Mouse (Mus musculus) forebrain, embryonic 15.5 days (tissue): Measurements from ENCODE around the gene Mrc2. TPM values are rescaled to one million over a fixed set of nuclear protein-coding genes. Genes with fewer than 3 reads are reported as not detected.

ENCODE experiments used
- ATAC-seq: fragments of 200-750 bp; cut with Nextera tagmentation; replicated peaks from 2 replicates; pipeline ENCODE4 v1.8.0; 2017; ENCODE audit warnings: mild to moderate bottlenecking, moderate TSS enrichment, moderate library complexity
- H3K27ac ChIP-seq: fragments of 300-500 bp; sonication (generic); replicated peaks from 2 replicates; pipeline ENCODE4 v1.5.1; 2015; ENCODE audit warnings: mild to moderate bottlenecking, inconsistent platforms
- H3K27me3 ChIP-seq: fragments of 300-500 bp; sonication (generic); 2 replicates; pipeline ENCODE4 v1.6.1; 2015; ENCODE audit warnings: inconsistent platforms
- H3K36me3 ChIP-seq: fragments of 300-500 bp; sonication (generic); 2 replicates; pipeline ENCODE4 v1.6.1; 2015; ENCODE audit warnings: mild to moderate bottlenecking, inconsistent platforms
- H3K4me1 ChIP-seq: fragments of 300-500 bp; sonication (generic); 2 replicates; pipeline ENCODE4 v1.6.1; 2015; ENCODE audit warnings: inconsistent platforms
- H3K4me2 ChIP-seq: fragments of 300-500 bp; sonication (generic); replicated peaks from 2 replicates; pipeline ENCODE4 v1.6.1; 2015; ENCODE audit warnings: mild to moderate bottlenecking, inconsistent platforms
- H3K4me3 ChIP-seq: fragments of 300-500 bp; sonication (generic); 2 replicates; pipeline ENCODE4 v1.5.1; 2015; ENCODE audit warnings: mild to moderate bottlenecking, inconsistent platforms
- H3K9ac ChIP-seq: fragments of 300-500 bp; sonication (generic); replicated peaks from 2 replicates; pipeline ENCODE4 v1.6.1; 2015; ENCODE audit warnings: mild to moderate bottlenecking, inconsistent platforms
- H3K9me3 ChIP-seq: fragments of 300-500 bp; sonication (generic); 2 replicates; pipeline ENCODE4 v1.6.1; 2016; ENCODE audit warnings: inconsistent platforms
- WGBS: fragments of 180-500 bp; shearing (Covaris S2); methylation state at CpG from one replicate; pipeline ENCODE4 v1.1.7; 2015; ENCODE audit warnings: mixed read lengths; 5-methylcytosine and 5-hydroxymethylcytosine counted together
- polyA plus RNA-seq: library from polyadenylated mRNA; unstranded; fragments of >200 nt; fragmentation: Nextera tagmentation; extraction: Ambion mirVana; gene quantifications from 2 replicates; pipeline ENCODE4 v1.2.1, GENCODE M21; 2015

Gene Mrc2
- polyA plus RNA-seq, 1 experiment from 2014 or later, result 4.3 TPM

DNA sequence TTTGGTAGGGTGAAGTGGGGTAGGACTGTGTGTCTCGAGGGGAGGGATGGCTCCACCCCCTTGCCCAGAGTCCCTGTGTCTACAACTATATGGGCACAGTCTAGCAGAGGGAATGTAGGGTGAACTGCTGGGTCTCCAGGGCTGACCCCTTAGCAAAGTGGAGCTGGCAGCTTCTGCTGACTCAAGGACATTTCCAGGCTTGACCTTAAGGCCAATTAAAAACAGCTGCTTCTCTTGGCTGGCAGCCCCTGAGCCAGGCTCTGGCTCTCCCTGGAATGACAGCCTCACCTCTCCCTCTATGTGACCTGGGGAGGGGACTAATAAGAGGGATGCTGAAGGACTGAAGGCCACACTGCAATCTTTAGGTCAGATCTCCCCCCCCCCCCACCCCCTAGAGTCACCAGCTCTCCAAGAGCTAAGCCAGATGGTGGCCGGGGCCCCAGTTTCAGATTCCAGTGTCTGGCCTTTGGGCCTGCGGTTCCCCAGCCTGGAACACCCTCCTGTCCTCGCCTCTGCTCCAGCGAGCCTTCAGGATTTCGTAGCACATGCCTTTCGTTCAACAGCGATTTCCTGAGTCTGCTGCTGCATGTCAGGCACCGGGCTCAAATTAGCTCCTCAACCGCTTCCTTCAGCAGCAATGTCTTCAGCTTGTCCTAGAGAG is 20.7 kb downstream of the Mrc2 start:
- no peaks in the 10 kb centered on the region for H3K36me3 ChIP-seq
- 0 out of 2 replicates have a peak overlapping the region, but pooled peaks have one; percentile 9 for H3K27ac ChIP-seq
- ATAC-seq, result no peak
- WGBS, result 64% methylated on average over 10 of the region's 10 CpGs
- no peak overlapping the region; the same call in 1 of the 2 replicates for H3K9ac ChIP-seq
- H3K4me3 ChIP-seq, result no peak overlapping the region
- no peak overlapping the region for H3K4me2 ChIP-seq
- H3K4me1 ChIP-seq, result peaks cover 22% of the 10 kb centered on the region
- no peaks in the 10 kb centered on the region for H3K27me3 ChIP-seq
- H3K9me3 ChIP-seq, result no peaks in the 10 kb centered on the region

DNA sequence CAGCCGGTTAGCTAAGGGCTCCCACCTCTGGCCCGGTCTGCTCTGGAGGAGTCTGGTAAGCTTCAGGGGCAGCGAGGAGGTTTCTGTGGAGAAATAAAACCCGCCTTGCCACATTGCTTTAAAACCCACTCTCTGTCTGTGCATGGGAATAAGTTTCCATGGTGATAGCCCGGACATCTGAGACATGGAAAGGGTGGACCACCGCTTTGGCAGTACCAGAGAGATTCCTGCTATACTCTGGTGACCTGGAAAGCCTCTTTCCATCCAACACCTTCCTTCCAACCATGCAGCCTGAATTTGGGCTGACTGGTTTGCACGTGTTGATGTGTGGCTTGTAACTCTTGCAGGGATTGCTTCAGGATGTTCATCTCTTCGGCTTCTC is 21.2 kb downstream of the Mrc2 start:
- H3K4me1 ChIP-seq, result peaks cover 22% of the 10 kb centered on the region
- no peaks in the 10 kb centered on the region for H3K27me3 ChIP-seq
- no peaks in the 10 kb centered on the region for H3K36me3 ChIP-seq
- ATAC-seq, result no peak
- H3K9me3 ChIP-seq, result no peaks in the 10 kb centered on the region
- H3K27ac ChIP-seq, result 0 out of 2 replicates have a peak overlapping the region, but pooled peaks have one; percentile 9
- WGBS, result 51% methylated on average over 8 of the region's 8 CpGs
- no peak overlapping the region for H3K4me2 ChIP-seq
- no peak overlapping the region; the same call in 1 of the 2 replicates for H3K9ac ChIP-seq
- no peak overlapping the region for H3K4me3 ChIP-seq

DNA sequence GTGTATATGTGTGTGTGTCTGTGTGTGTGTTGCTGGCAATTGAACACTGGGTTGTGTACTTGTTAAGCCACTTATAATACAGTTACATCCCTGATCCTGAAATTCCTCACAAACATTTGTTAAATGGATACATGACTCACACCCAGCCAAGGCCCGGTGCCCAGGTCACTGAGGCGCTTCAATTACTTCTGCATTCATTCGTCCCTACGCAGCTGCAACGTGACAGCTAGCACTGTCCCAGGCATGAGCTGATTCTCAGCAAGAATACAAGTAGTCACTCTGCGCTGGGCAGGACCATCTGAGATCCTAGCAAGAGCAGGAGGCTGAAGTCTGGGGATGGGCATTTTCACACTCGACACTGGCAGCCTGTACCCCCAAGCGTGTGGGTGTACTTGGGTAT is 22.9 kb downstream of the Mrc2 start:
- WGBS, result 72% methylated on average over 8 of the region's 8 CpGs
- Histone ChIP-seq H3K4me1 (peaks cover 22% of the 10 kb centered on the region), H3K9ac (no peak overlapping the region), H3K9me3 (no peaks in the 10 kb centered on the region), H3K4me2 (no peak overlapping the region), H3K36me3 (no peaks in the 10 kb centered on the region), H3K27ac (no peak overlapping the region), H3K27me3 (no peaks in the 10 kb centered on the region), H3K4me3 (no peak overlapping the region)
- ATAC-seq, result no peak

DNA sequence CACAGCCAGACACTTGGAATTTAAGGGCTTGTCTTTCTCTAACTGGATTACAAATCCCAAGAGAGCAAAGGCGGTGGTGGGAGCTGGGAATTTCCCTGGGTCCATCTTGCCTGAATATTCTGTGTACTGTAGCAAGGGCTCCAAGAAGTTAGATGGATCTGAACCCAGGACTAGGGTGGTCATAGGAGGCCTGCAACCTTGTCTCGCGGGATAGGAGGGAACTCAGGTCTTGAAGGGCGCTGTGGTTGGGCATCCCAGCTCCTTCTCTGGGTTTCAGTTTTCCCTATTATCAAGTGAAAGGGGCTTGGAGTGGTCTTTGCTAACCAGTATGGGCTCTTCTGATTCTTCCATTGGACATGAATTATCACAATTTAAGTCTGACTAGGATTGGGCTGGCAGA is 23.7 kb downstream of the Mrc2 start:
- H3K4me1 ChIP-seq, result peaks cover 22% of the 10 kb centered on the region
- WGBS, result 95% methylated on average over 4 of the region's 4 CpGs
- H3K4me2 ChIP-seq, result no peak overlapping the region

DNA sequence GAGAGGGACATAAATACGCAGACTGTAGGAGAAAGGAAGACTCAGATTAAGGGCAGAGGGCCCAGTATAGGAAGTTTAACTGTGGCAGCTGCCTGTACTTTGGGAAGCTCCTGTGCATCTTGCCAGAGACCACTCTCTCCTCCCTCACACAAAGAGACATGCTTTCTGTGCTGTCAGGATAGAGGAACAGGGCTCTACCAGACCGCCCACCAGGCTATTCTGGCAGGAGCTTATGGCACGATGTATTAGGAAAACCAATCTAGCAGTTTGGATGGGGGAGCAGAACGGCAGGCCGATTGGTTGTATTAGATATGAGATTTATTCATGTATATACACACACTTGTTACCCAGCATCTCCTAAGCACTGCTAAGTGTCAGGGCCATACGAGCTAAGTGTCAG is 25.3 kb downstream of the Mrc2 start:
- no peak overlapping the region for H3K27ac ChIP-seq
- no peak overlapping the region for H3K4me3 ChIP-seq
- H3K4me2 ChIP-seq, result no peak overlapping the region
- H3K27me3 ChIP-seq, result no peaks in the 10 kb centered on the region
- no peaks in the 10 kb centered on the region for H3K36me3 ChIP-seq
- no peaks in the 10 kb centered on the region for H3K9me3 ChIP-seq
- H3K9ac ChIP-seq, result no peak overlapping the region
- no peak for ATAC-seq
- peaks cover 15% of the 10 kb centered on the region for H3K4me1 ChIP-seq
- WGBS, result 95% methylated on average over 6 of the region's 6 CpGs

More for the DNA sequence above, 23.7 kb downstream of the Mrc2 start:
- Histone ChIP-seq H3K27ac (no peak overlapping the region), H3K36me3 (no peaks in the 10 kb centered on the region), H3K9ac (no peak overlapping the region), H3K9me3 (no peaks in the 10 kb centered on the region), H3K27me3 (no peaks in the 10 kb centered on the region), H3K4me3 (no peak overlapping the region)
- ATAC-seq, result no peak

DNA sequence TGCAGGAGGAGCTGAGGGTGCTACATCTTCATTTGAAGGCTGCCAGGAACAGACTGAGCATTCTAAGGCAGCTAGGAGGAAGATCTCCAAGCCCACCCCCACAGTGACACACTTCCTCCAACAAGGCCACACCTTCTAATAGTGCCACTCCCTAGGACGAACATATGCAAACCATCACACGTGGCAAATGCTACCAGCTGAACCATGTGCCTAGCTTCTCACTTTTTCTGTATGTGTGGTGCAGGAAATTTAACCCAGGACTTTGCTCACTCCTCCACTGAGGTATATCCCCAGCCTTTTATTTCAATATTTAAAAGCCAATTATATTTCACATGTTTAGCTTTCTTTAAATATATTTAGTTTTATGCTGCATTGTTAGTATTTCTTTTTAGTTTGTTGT is 28.6 kb downstream of the Mrc2 start:
- Histone ChIP-seq H3K9me3 (no peaks in the 10 kb centered on the region), H3K9ac (no peak overlapping the region), H3K27ac (no peak overlapping the region), H3K4me2 (no peak overlapping the region), H3K36me3 (no peaks in the 10 kb centered on the region), H3K4me3 (no peak overlapping the region), H3K4me1 (no peaks in the 10 kb centered on the region), H3K27me3 (no peaks in the 10 kb centered on the region)
- WGBS, result 78% methylated on average over 2 of the region's 2 CpGs
- ATAC-seq, result no peak

DNA sequence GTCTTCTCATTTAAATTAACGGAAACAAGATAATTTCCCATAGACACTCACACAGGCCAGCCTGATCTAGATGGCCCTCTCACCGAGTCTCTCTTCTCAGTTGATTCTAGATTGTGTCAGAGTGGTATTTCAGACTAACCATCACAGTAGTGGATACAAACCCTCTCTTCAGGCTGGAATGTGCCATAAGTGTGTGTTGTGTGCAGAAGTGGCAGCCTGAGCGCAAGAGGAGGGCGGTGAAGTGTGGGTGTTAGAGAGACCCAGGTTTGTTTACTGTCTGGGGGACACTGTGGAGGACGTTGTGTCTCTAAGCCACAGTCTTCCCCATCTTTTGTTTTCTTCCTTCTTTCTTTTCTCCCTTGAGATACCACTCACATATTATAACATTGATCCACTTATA is 31.1 kb downstream of the Mrc2 start:
- H3K9ac ChIP-seq, result no peak overlapping the region
- H3K27me3 ChIP-seq, result no peaks in the 10 kb centered on the region
- H3K4me2 ChIP-seq, result no peak overlapping the region
- no peak overlapping the region for H3K4me3 ChIP-seq
- no peaks in the 10 kb centered on the region for H3K4me1 ChIP-seq
- ATAC-seq, result no peak
- no peak overlapping the region for H3K27ac ChIP-seq
- no peaks in the 10 kb centered on the region for H3K36me3 ChIP-seq
- WGBS, result 89% methylated on average over 5 of the region's 5 CpGs
- no peaks in the 10 kb centered on the region for H3K9me3 ChIP-seq

DNA sequence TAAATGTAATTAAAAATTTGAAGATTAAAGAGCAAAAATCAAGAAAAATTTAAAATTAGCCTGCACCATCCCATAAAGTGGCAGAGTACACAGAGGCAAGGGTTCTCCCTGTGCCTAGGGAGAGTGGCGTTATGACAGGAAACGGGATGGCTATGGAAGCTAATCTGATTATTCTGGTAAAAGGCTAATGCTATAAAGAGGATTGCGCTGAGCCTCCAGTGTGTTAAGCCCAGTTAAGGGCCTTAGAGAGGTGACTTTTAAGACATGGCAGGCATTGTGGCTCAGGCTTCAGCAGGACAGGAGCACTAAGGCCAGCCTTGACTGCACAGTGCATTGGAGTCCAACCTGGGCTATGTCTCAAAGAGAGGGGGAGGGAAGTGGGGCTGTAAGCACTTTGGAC is 34.7 kb downstream of the Mrc2 start:
- peaks cover 4% of the 10 kb centered on the region; the same call in 1 of the 2 replicates for H3K4me1 ChIP-seq
- H3K27ac ChIP-seq, result no peak overlapping the region
- H3K36me3 ChIP-seq, result no peaks in the 10 kb centered on the region
- H3K4me3 ChIP-seq, result no peak overlapping the region
- 80% methylated on average over 3 of the region's 3 CpGs for WGBS
- no peaks in the 10 kb centered on the region for H3K27me3 ChIP-seq
- H3K9me3 ChIP-seq, result no peaks in the 10 kb centered on the region
- ATAC-seq, result no peak
- H3K9ac ChIP-seq, result no peak overlapping the region
- no peak overlapping the region for H3K4me2 ChIP-seq

DNA sequence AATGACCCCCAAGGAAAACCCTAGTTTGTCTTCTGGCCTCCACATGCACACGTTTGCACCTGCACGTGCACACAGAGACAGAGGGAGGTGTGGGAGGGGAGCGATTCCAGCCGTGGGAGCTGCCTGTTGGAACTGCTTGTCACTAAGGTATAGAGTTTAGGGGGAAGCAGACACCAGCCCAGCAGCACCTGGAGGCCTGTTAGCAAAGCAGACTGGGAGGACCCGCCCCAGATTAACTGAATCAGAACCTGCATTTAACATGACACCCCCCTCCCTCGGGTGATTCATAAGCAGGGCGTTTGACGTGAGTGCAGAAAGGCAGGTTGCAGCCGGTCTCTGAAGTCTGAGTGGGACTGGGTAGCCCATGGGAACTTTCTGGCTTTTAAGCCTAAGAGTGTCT is 37.5 kb downstream of the Mrc2 start:
- no peaks in the 10 kb centered on the region for H3K9me3 ChIP-seq
- ATAC-seq, result no peak
- 79% methylated on average over 9 of the region's 9 CpGs for WGBS
- H3K4me3 ChIP-seq, result no peak overlapping the region
- no peaks in the 10 kb centered on the region for H3K27me3 ChIP-seq
- peaks cover 14% of the 10 kb centered on the region; the same call in 1 of the 2 replicates for H3K4me1 ChIP-seq
- H3K36me3 ChIP-seq, result no peaks in the 10 kb centered on the region
- no peak overlapping the region for H3K4me2 ChIP-seq
- H3K27ac ChIP-seq, result no peak overlapping the region
- H3K9ac ChIP-seq, result no peak overlapping the region

DNA sequence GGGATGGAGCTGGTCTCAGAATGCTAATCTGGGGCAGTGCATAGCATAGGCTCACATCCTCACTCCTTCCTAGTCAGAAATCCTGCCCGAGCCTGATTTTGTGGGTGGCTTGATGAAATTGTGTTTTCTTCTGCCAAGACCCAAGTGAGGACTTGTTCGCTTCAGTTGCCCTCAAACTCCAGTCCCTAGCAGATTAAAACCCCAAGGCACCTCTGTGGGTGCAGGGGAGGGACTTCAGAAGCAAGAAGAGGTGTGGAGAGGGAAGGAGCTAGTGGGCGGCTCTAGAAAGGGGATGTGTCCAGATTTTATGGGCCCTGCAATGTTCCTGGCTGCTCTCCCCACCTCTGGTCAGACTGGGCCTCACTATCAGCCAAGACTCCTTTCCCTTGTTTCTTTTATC is 38.7 kb downstream of the Mrc2 start:
- ATAC-seq, result no peak
- H3K9me3 ChIP-seq, result no peaks in the 10 kb centered on the region
- H3K4me3 ChIP-seq, result no peak overlapping the region
- H3K27ac ChIP-seq, result no peak overlapping the region
- 87% methylated on average over 3 of the region's 3 CpGs for WGBS
- no peak overlapping the region for H3K9ac ChIP-seq
- no peak overlapping the region for H3K4me2 ChIP-seq
- no peaks in the 10 kb centered on the region for H3K36me3 ChIP-seq
- no peaks in the 10 kb centered on the region for H3K27me3 ChIP-seq
- H3K4me1 ChIP-seq, result peaks cover 14% of the 10 kb centered on the region; the same call in 1 of the 2 replicates

DNA sequence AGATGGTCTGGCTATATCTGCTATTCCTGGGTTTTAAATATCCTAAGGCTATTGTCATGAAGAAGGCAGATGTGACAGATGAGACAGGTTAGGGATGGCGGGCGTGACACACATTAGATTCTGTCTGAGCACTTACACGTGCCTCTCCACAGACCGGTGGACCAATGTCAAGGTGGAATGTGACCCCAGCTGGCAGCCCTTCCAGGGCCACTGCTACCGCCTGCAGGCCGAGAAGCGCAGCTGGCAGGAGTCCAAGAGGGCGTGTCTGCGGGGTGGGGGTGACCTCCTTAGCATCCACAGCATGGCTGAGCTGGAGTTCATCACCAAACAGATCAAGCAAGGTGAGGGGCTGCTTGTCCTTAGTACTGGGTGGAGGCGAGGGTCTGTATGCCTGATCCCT is 39.3 kb downstream of the Mrc2 start:
- 39% methylated on average over 10 of the region's 10 CpGs for WGBS
- H3K4me3 ChIP-seq, result no peak overlapping the region
- H3K27me3 ChIP-seq, result no peaks in the 10 kb centered on the region
- H3K27ac ChIP-seq, result no peak overlapping the region
- H3K4me1 ChIP-seq, result peaks cover 14% of the 10 kb centered on the region; the same call in 1 of the 2 replicates
- H3K36me3 ChIP-seq, result no peaks in the 10 kb centered on the region
- no peak for ATAC-seq
- H3K9ac ChIP-seq, result no peak overlapping the region
- no peaks in the 10 kb centered on the region for H3K9me3 ChIP-seq
- H3K4me2 ChIP-seq, result no peak overlapping the region

DNA sequence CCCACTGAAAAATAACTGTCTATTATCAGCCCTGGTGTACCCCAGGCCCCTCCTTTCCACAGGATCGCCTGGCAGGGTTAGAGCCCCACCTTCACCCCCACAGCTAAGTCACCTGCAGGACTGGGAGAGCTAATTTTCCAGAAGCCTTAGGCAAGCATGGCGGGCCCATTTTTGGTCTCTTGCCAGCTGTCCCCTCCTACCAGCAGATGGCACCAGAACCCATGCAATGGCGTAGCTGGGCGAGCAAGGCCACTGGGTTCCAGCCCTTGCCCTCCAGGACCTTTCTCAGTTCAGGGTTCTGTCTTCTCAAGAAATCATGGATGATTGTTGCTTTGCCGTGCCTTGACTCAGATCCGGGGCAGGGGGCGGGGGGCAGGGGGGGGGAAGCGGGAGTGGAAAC is 40.0 kb downstream of the Mrc2 start:
- Histone ChIP-seq H3K36me3 (no peaks in the 10 kb centered on the region), H3K9me3 (no peaks in the 10 kb centered on the region), H3K4me3 (no peak overlapping the region), H3K27me3 (no peaks in the 10 kb centered on the region), H3K4me2 (no peak overlapping the region), H3K27ac (no peak overlapping the region), H3K9ac (no peak overlapping the region), H3K4me1 (peaks cover 14% of the 10 kb centered on the region; the same call in 1 of the 2 replicates)
- WGBS, result 66% methylated on average over 8 of the region's 8 CpGs
- ATAC-seq, result peak; percentile 47; the same call in 1 of the 2 replicates
